Mouse (Mus musculus) forebrain, postnatal 0 days (tissue): ENCODE measurements at regions not wholly inside any gene's neighbourhood (a gene's known extent, or its start where the extent isn't known, plus 50 kb on each side); places are given as distances from the start of the nearest gene placed in this dataset.

Experiments
- ATAC-seq: fragments of 200-750 bp; cut with Nextera tagmentation; 2 replicates; pipeline ENCODE4 v1.8.0; 2017; ENCODE audit warnings: mild to moderate bottlenecking, moderate library complexity
- DNase-seq: peaks from one replicate; pipeline ENCODE4 v3.0.0-alpha.2; 2015
- H3K27ac ChIP-seq: fragments of 300-500 bp; sonication (generic); 2 replicates; pipeline ENCODE4 v1.5.1; 2014; ENCODE audit warnings: low read depth, mild to moderate bottlenecking, antibody characterized with exemption, low read length, moderate library complexity, mixed read lengths
- H3K27me3 ChIP-seq: fragments of 300-500 bp; sonication (generic); 2 replicates; pipeline ENCODE4 v1.6.1; 2014; ENCODE audit warnings: mild to moderate bottlenecking, low read length, mixed read lengths; ENCODE audit not compliant: insufficient read depth
- H3K36me3 ChIP-seq: fragments of 300-500 bp; sonication (generic); 2 replicates; pipeline ENCODE4 v1.6.1; 2014; ENCODE audit warnings: mild to moderate bottlenecking, moderate library complexity; ENCODE audit not compliant: insufficient read depth
- H3K4me1 ChIP-seq: fragments of 300-500 bp; sonication (generic); 2 replicates; pipeline ENCODE4 v1.6.1; 2014; ENCODE audit warnings: antibody characterized with exemption; ENCODE audit not compliant: insufficient read depth
- H3K4me2 ChIP-seq: fragments of 300-500 bp; sonication (generic); 2 replicates; pipeline ENCODE4 v1.6.1; 2014; ENCODE audit warnings: low read depth, mild to moderate bottlenecking, moderate library complexity
- H3K4me3 ChIP-seq: fragments of 300-500 bp; sonication (generic); 2 replicates; pipeline ENCODE4 v1.5.1; 2014; ENCODE audit warnings: low read depth, low read length, mixed read lengths
- H3K9ac ChIP-seq: fragments of 300-500 bp; sonication (generic); 2 replicates; pipeline ENCODE4 v1.6.1; 2014; ENCODE audit warnings: mild to moderate bottlenecking
- H3K9me3 ChIP-seq: fragments of 300-500 bp; sonication (generic); 2 replicates; pipeline ENCODE4 v1.6.1; 2016; ENCODE audit warnings: low read length
- CTCF ChIP-seq: sonication (generic); IDR thresholded peaks from 2 replicates; pipeline ENCODE4 v1.5.1; 2016; ENCODE audit warnings: antibody characterized with exemption, control low read depth, low read depth
- WGBS: fragments of 180-500 bp; shearing (Covaris S2); extraction: QIAGEN DNeasy Blood & Tissue Kit; methylation state at CpG from one replicate; pipeline ENCODE4 v1.1.7; 2014; 5-methylcytosine and 5-hydroxymethylcytosine counted together

GRCm38 (mm10) chr14:105733013-105733728 lies 163.4 kb downstream of the Spry2 start:
- Histone ChIP-seq H3K27ac (peak overlapping the region; percentile 83), H3K9me3 (no peaks in the 10 kb centered on the region), H3K4me1 (peaks cover 29% of the 10 kb centered on the region), H3K4me2 (peak overlapping the region; percentile 57), H3K36me3 (no peaks in the 10 kb centered on the region), H3K27me3 (no peaks in the 10 kb centered on the region), H3K4me3 (peak overlapping the region; percentile 33), H3K9ac (no peak overlapping the region)
- DNase-seq: peak; percentile 75
- no peak for TF ChIP-seq CTCF
- ATAC-seq: peak; percentile 49
- WGBS: 4% methylated on average over 12 of the region's 12 CpGs

- H3K36me3 ChIP-seq: no peaks in the 10 kb centered on the region
- ATAC-seq (peak; percentile 93), DNase-seq (peak; percentile 81)
- peak overlapping the region; percentile 83 for H3K27ac ChIP-seq
- peak overlapping the region; percentile 45; the same call in 1 of the 2 replicates for H3K9ac ChIP-seq
- no peaks in the 10 kb centered on the region for H3K9me3 ChIP-seq
- H3K4me1 ChIP-seq: peaks cover 29% of the 10 kb centered on the region
- H3K27me3 ChIP-seq: no peaks in the 10 kb centered on the region
- 2% methylated on average over 13 of the region's 13 CpGs for WGBS
- H3K4me2 ChIP-seq: peak overlapping the region; percentile 57
- peak overlapping the region; percentile 33 for H3K4me3 ChIP-seq
- TF ChIP-seq CTCF: peak; percentile 55
Measured at GRCm38 (mm10) chr14:105732221-105733012, 164.2 kb downstream of the Spry2 start.

GRCm38 (mm10) chr14:105730786-105731185 lies 165.8 kb downstream of the Spry2 start:
- Histone ChIP-seq H3K27me3 (no peaks in the 10 kb centered on the region), H3K36me3 (no peaks in the 10 kb centered on the region), H3K9me3 (no peaks in the 10 kb centered on the region), H3K4me1 (peaks cover 29% of the 10 kb centered on the region), H3K27ac (no peak overlapping the region), H3K4me2 (no peak overlapping the region; the same call in 1 of the 2 replicates), H3K9ac (no peak overlapping the region), H3K4me3 (no peak overlapping the region)
- DNase-seq (peak; percentile 30), ATAC-seq (no peak)
- 10% methylated on average over 4 of the region's 4 CpGs for WGBS
- no peak for TF ChIP-seq CTCF

- Histone ChIP-seq H3K4me2 (no peak overlapping the region), H3K27me3 (no peaks in the 10 kb centered on the region), H3K9ac (no peak overlapping the region), H3K9me3 (no peaks in the 10 kb centered on the region), H3K4me3 (no peak overlapping the region), H3K27ac (no peak overlapping the region), H3K36me3 (no peaks in the 10 kb centered on the region), H3K4me1 (peaks cover 29% of the 10 kb centered on the region)
- ATAC-seq: no peak
- no peak for DNase-seq
- WGBS: 78% methylated on average over 5 of the region's 5 CpGs
- no peak for TF ChIP-seq CTCF
Measured at GRCm38 (mm10) chr14:105728841-105729240, 167.8 kb downstream of the Spry2 start.

GRCm38 (mm10) chr14:105725741-105726140 lies 170.9 kb downstream of the Spry2 start:
- 36% methylated on average over 8 of the region's 8 CpGs for WGBS
- Histone ChIP-seq H3K4me1 (0 out of 2 replicates have a peak, but pooled peaks cover 2% of the 10 kb centered on the region), H3K4me3 (no peak overlapping the region), H3K9ac (no peak overlapping the region), H3K36me3 (no peaks in the 10 kb centered on the region), H3K27ac (no peak overlapping the region), H3K4me2 (no peak overlapping the region), H3K27me3 (no peaks in the 10 kb centered on the region), H3K9me3 (no peaks in the 10 kb centered on the region)
- TF ChIP-seq CTCF: no peak
- DNase-seq: no peak
- no peak for ATAC-seq

GRCm38 (mm10) chr14:105722923-105723322 lies 173.7 kb downstream of the Spry2 start:
- no peak overlapping the region for H3K27ac ChIP-seq
- no peak overlapping the region for H3K4me2 ChIP-seq
- H3K4me3 ChIP-seq: no peak overlapping the region
- WGBS: 75% methylated on average over 2 of the region's 2 CpGs
- H3K36me3 ChIP-seq: no peaks in the 10 kb centered on the region
- no peaks in the 10 kb centered on the region for H3K4me1 ChIP-seq
- ATAC-seq (no peak), DNase-seq (no peak)
- no peak overlapping the region for H3K9ac ChIP-seq
- H3K27me3 ChIP-seq: no peaks in the 10 kb centered on the region
- no peaks in the 10 kb centered on the region for H3K9me3 ChIP-seq
- no peak for TF ChIP-seq CTCF

- ATAC-seq (no peak), DNase-seq (no peak)
- WGBS: 76% methylated on average over 3 of the region's 3 CpGs
- no peak for TF ChIP-seq CTCF
- Histone ChIP-seq H3K9me3 (no peaks in the 10 kb centered on the region), H3K27me3 (no peaks in the 10 kb centered on the region), H3K27ac (peak overlapping the region; percentile 36), H3K9ac (no peak overlapping the region), H3K4me1 (no peaks in the 10 kb centered on the region), H3K4me3 (no peak overlapping the region), H3K4me2 (no peak overlapping the region), H3K36me3 (no peaks in the 10 kb centered on the region)
Measured at GRCm38 (mm10) chr14:105721576-105721975, 175.0 kb downstream of the Spry2 start.
